Comparison of ENCODE assay signal across 25 mouse cellular contexts in the genomic region with DNA sequence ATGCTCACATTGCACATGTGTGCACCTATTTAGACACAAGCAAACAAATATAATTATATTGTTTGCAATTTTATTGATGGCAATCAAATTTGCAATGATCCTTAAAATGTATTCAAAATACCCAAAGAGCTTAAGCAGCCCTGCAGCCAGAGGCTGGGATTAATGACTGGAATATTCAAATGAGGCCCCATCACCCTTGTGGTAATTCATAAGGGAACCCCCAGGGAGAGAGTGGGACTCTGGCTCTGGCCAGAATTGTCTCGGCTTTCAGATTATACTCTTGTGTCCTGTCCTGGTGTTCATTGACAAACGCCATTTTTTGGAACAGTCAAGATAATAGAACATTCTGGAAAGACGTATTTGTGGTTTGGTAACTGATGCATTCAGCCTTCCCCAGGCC.
"Had no signal": no experiment of that assay in that cellular context is flagged by ENCODE, and none has a peak within 500 bp of the region (broad histone marks: within the 10 kb centered on the region; RNA-seq: fewer than 3 reads in every experiment).

No protein-coding gene starts in this region.

- H3K4me2 ChIP-seq: heart, embryonic 11.5 days; heart, embryonic 13.5 days; heart, embryonic 15.5 days; hindbrain, embryonic 14.5 days; kidney, embryonic 15.5 days; limb, embryonic 13.5 days; limb, embryonic 15.5 days; liver, embryonic 12.5 days had no signal

- H3K4me3 ChIP-seq: heart, adult 2 months; heart, embryonic 13.5 days; heart, embryonic 15.5 days; kidney, embryonic 15.5 days; limb, embryonic 13.5 days; limb, embryonic 15.5 days; liver, embryonic 12.5 days had no signal

- H3K9ac ChIP-seq: heart, embryonic 13.5 days; heart, embryonic 15.5 days; hindbrain, embryonic 14.5 days; kidney, embryonic 15.5 days; limb, embryonic 13.5 days; limb, embryonic 15.5 days; liver, embryonic 12.5 days had no signal

- H3K9me3 ChIP-seq: heart, embryonic 13.5 days; heart, embryonic 15.5 days; kidney, embryonic 15.5 days; limb, embryonic 13.5 days; limb, embryonic 15.5 days; liver, embryonic 12.5 days had no signal

- ATAC-seq: hindbrain, postnatal 0 days; intestine, embryonic 16.5 days; liver, embryonic 12.5 days had no signal

- H3K4me1 ChIP-seq: heart, embryonic 13.5 days; heart, embryonic 15.5 days; limb, embryonic 13.5 days; limb, embryonic 15.5 days; liver, embryonic 12.5 days had no signal

- H3K27ac ChIP-seq: heart, adult 2 months; heart, embryonic 13.5 days; heart, embryonic 15.5 days; hindbrain, embryonic 14.5 days; hindbrain, postnatal 0 days; kidney, embryonic 15.5 days; kidney, postnatal 0 days; limb, embryonic 13.5 days; limb, embryonic 15.5 days; liver, embryonic 12.5 days had no signal

- H3K27me3 ChIP-seq: heart, embryonic 13.5 days; heart, embryonic 15.5 days; kidney, embryonic 15.5 days; limb, embryonic 13.5 days; limb, embryonic 15.5 days; liver, embryonic 12.5 days had no signal

- DNase-seq: gastrocnemius, postnatal 14 days; gastrocnemius, postnatal 36 days; heart, adult 11 months; heart, adult 2 months; heart, postnatal 14 days; heart, postnatal 36 days; kidney, adult 11 months; kidney, adult 2 months; kidney, adult 9 months; kidney, postnatal 14 days; kidney, postnatal 36 days; layer of hippocampus, adult 9-11 months; layer of hippocampus, postnatal 36 days; left cerebral cortex, postnatal 4 days had no signal

- H3K36me3 ChIP-seq: heart, embryonic 13.5 days; heart, embryonic 15.5 days; kidney, embryonic 15.5 days; limb, embryonic 13.5 days; limb, embryonic 15.5 days; liver, embryonic 12.5 days had no signal
